ENCODE assay signal across 19 mouse cellular contexts in genomic region chr17:15093523-15093922, GRCm38 (mm10). TPM values are rescaled to one million over a fixed set of nuclear protein-coding genes. Genes with fewer than 3 reads are reported as not detected.
DNase-seq lines count a peak whose midpoint lies in the region; ATAC-seq and TF ChIP-seq lines count a peak whose summit lies in the region.
"Had no signal": no experiment of that assay in that cellular context is flagged by ENCODE, and none has a peak within 500 bp of the region (broad histone marks: within the 10 kb centered on the region; RNA-seq: fewer than 3 reads in every experiment).

No protein-coding gene starts in this region.

- WGBS in lung, embryonic 14.5 days: 23% methylated on average over 3 of the region's 3 CpGs
- 30% methylated on average over 3 of the region's 3 CpGs for WGBS in intestine, embryonic 14.5 days

- no peak overlapping the region for H3K9ac ChIP-seq in lung, embryonic 14.5 days
- H3K9ac ChIP-seq in CH12.LX (ENCODE audit: insufficient read depth, low read depth): no peak overlapping the region
- no peak overlapping the region for H3K9ac ChIP-seq in intestine, embryonic 14.5 days (ENCODE audit: low read length)
- H3K9ac ChIP-seq: heart, embryonic 12.5 days; kidney, embryonic 15.5 days had no signal

- in situ Hi-C loops in CH12.LX (cut with MboI; ENCODE audit: low pct_ligation_motif_present, low pct_unique_long_range_greater_than_20kb, low sequenced_read_pairs): no loop called here

- H3K4me1 ChIP-seq in lung, embryonic 14.5 days (ENCODE audit: insufficient read depth): no peaks in the 10 kb centered on the region
- H3K4me1 ChIP-seq in CH12.LX (ENCODE audit: control insufficient read depth in 1 of 2, insufficient read depth in 2 of 2): peaks cover 3 to 44% of the 10 kb centered on the region in 2 experiments; a peak in 2 of 4 replicates
- peaks cover 6% of the 10 kb centered on the region; the same call in 1 of the 2 replicates for H3K4me1 ChIP-seq in intestine, embryonic 14.5 days (replicated peaks; ENCODE audit: control insufficient read depth, insufficient read depth, low read length)
- H3K4me1 ChIP-seq: heart, embryonic 12.5 days had no signal

- no peaks in the 10 kb centered on the region for H3K36me3 ChIP-seq in lung, embryonic 14.5 days (ENCODE audit: insufficient read depth)
- no peaks in the 10 kb centered on the region for H3K36me3 ChIP-seq in CH12.LX (replicated peaks in 1 of 2; ENCODE audit: control insufficient read depth in 1 of 2, insufficient read depth in 1 of 2, low read length in 1 of 2)
- no peaks in the 10 kb centered on the region for H3K36me3 ChIP-seq in intestine, embryonic 14.5 days (ENCODE audit: control insufficient read depth, insufficient read depth, low read length)
- H3K36me3 ChIP-seq: heart, embryonic 12.5 days; kidney, embryonic 15.5 days had no signal

- H3K9me3 ChIP-seq in lung, embryonic 14.5 days (ENCODE audit: low read depth, low read length): no peaks in the 10 kb centered on the region
- no peaks in the 10 kb centered on the region for H3K9me3 ChIP-seq in CH12.LX (replicated peaks; ENCODE audit: low read length)
- no peaks in the 10 kb centered on the region for H3K9me3 ChIP-seq in intestine, embryonic 14.5 days (ENCODE audit: control insufficient read depth, low read length)
- H3K9me3 ChIP-seq: heart, embryonic 12.5 days; kidney, embryonic 15.5 days had no signal

- no peaks in the 10 kb centered on the region for H3K27me3 ChIP-seq in lung, embryonic 14.5 days (ENCODE audit: insufficient read depth, low read length)
- H3K27me3 ChIP-seq in CH12.LX (replicated peaks): no peaks in the 10 kb centered on the region
- H3K27me3 ChIP-seq in intestine, embryonic 14.5 days (replicated peaks; ENCODE audit: control insufficient read depth, insufficient read depth, low read length): no peaks in the 10 kb centered on the region
- H3K27me3 ChIP-seq: heart, embryonic 12.5 days; kidney, embryonic 15.5 days had no signal

- ATAC-seq in lung, embryonic 14.5 days (ENCODE audit: insufficient read depth): peak; percentile 71
- ATAC-seq in intestine, embryonic 14.5 days (replicated peaks; ENCODE audit: low FRiP score, low TSS enrichment, low read depth): peak; percentile 80
- ATAC-seq: CD4-positive, CD25-positive, alpha-beta regulatory T cell, adult 4 months had no signal

- no peak overlapping the region for H3K4me3 ChIP-seq in lung, embryonic 14.5 days (ENCODE audit: low read depth, low read length)
- no peak overlapping the region for H3K4me3 ChIP-seq in CH12.LX (replicated peaks in 1 of 3; ENCODE audit: low read depth in 2 of 3, low read length in 2 of 3, poor library complexity in 1 of 3)
- no peak overlapping the region for H3K4me3 ChIP-seq in intestine, embryonic 14.5 days (ENCODE audit: low read depth, low read length)
- H3K4me3 ChIP-seq: heart, embryonic 12.5 days; kidney, embryonic 15.5 days had no signal

- TF ChIP-seq POLR2A in CH12.LX (IDR thresholded peaks at IDR 0.05; ENCODE audit: low read depth, low read length): no peak

- H3K27ac ChIP-seq in lung, embryonic 14.5 days (ENCODE audit: low read depth): peak overlapping the region; percentile 22; the same call in 1 of the 2 replicates
- H3K27ac ChIP-seq in CH12.LX (ENCODE audit: insufficient read depth, low read depth): no peak overlapping the region
- H3K27ac ChIP-seq in intestine, embryonic 14.5 days (ENCODE audit: low read depth): no peak overlapping the region
- H3K27ac ChIP-seq: kidney, embryonic 15.5 days had no signal

- TF ChIP-seq CTCF in lung, embryonic 14.5 days (IDR thresholded peaks at IDR 0.05; ENCODE audit: low read depth): no peak
- TF ChIP-seq CTCF in CH12.LX (conservative IDR thresholded peaks at IDR 0.05 in 1 of 2, IDR thresholded peaks at IDR 0.05 in 1 of 2; ENCODE audit: low read depth in 2 of 2, low read length in 2 of 2): no peak

- H3K79me2 ChIP-seq in CH12.LX (replicated peaks; ENCODE audit: control insufficient read depth, extremely low read depth, insufficient read depth, poor library complexity, severe bottlenecking): no peaks in the 10 kb centered on the region

- 0 out of 2 replicates have a peak, but pooled peaks have one; percentile 13 for TF ChIP-seq EP300 in CH12.LX (IDR thresholded peaks at IDR 0.05; ENCODE audit: low read length)

- no peak for TF ChIP-seq RAD21 in CH12.LX (IDR thresholded peaks at IDR 0.05; ENCODE audit: low read depth, low read length)

- no peak overlapping the region for H3K4me2 ChIP-seq in lung, embryonic 14.5 days
- no peak overlapping the region for H3K4me2 ChIP-seq in CH12.LX (ENCODE audit: insufficient read depth, low read depth, poor library complexity, severe bottlenecking)
- H3K4me2 ChIP-seq in intestine, embryonic 14.5 days (ENCODE audit: low read length): no peak overlapping the region
- H3K4me2 ChIP-seq: heart, embryonic 12.5 days; kidney, embryonic 15.5 days; liver, embryonic 11.5 days had no signal

- no peak for DNase-seq in lung, embryonic 14.5 days
- no peak for DNase-seq in lung, postnatal 36 days
- peak; percentile 21 for DNase-seq in A20 (ENCODE audit: low read depth, low spot score)
- DNase-seq in CH12.LX (ENCODE audit: extremely low read depth): peak; percentile 14
- DNase-seq in intestine, embryonic 14.5 days (ENCODE audit: low spot score): no peak
- no peak for DNase-seq in adipocyte (ENCODE audit: low spot score)
- no peak for DNase-seq in liver
- DNase-seq in heart, postnatal 25 days (ENCODE audit: low spot score): no peak
- DNase-seq: adrenal gland, postnatal 36 days; cerebellum, adult 9-11 months; heart, postnatal 36 days; lung, adult 2 months; thymus, adult 2 months had no signal

- dilution Hi-C loops in CH12.LX (cut with MboI; ENCODE audit: extremely low pct_ligation_motif_present, extremely low pct_unique_long_range_greater_than_20kb, low sequenced_read_pairs): no loop called here

- intact Hi-C loops in heart, postnatal 25 days (cut with DNase I): no loop called here

TF ChIP-seq in CH12.LX, 34 proteins besides CTCF, POLR2A, EP300 and RAD21:
- no peak for TF ChIP-seq POLR2AphosphoS2 (IDR thresholded peaks at IDR 0.05; ENCODE audit: low read depth, low read length)
- peak; percentile 87; the same call in 1 of the 2 replicates for TF ChIP-seq TCF12 (IDR thresholded peaks at IDR 0.05; ENCODE audit: low read depth, low read length)
TF ChIP-seq in CH12.LX: peak in this region for 1.

RNA-seq across cellular contexts. Expression of gene Gm3448, which starts 52.2 kb away (rescaled TPM):
- polyA plus RNA-seq in lung, embryonic 14.5 days (2014; fragmentation: Nextera tagmentation; extraction: Ambion mirVana): 1.9 and 3.4 TPM in 2 replicates
- total RNA-seq in CH12.LX (2012; rRNA removed) (3.9 and 4.2 TPM in 2 replicates), CH12.LX (2014; rRNA removed) (3.8 and 4.8 TPM in 2 replicates)
- 1.2 and 2.0 TPM in 2 replicates for polyA plus RNA-seq in CH12.LX (2012; ENCODE audit: insufficient read length, low read depth)
- 3.7 and 3.8 TPM in 2 replicates for polyA plus RNA-seq in intestine, embryonic 14.5 days (2014; fragmentation: Nextera tagmentation; extraction: Ambion mirVana)
- total RNA-seq in heart, postnatal 25 days (2021): 1 to 10 TPM in 1 of 2 experiments, under 1 TPM in 1; 0.96 to 1.3 TPM

RNA-seq across cellular contexts. Expression of gene Tcte3, which starts 52.2 kb away (rescaled TPM):
- polyA plus RNA-seq in lung, embryonic 14.5 days (2014; fragmentation: Nextera tagmentation; extraction: Ambion mirVana): 0.69 TPM in 1 of 2 replicates, not detected in the other
- total RNA-seq in CH12.LX (2012; rRNA removed) (1.9 and 2.9 TPM in 2 replicates), CH12.LX (2014; rRNA removed) (1.00 TPM in 1 of 2 replicates, not detected in the other)
- polyA plus RNA-seq in CH12.LX (2012; ENCODE audit: insufficient read length, low read depth): 4.2 and 5.8 TPM in 2 replicates
- polyA plus RNA-seq in intestine, embryonic 14.5 days (2014; fragmentation: Nextera tagmentation; extraction: Ambion mirVana): 1.1 TPM in 1 of 2 replicates, not detected in the other
- not detected for total RNA-seq in heart, postnatal 25 days (2021)
- total RNA-seq: heart, postnatal 36 days; left cerebral cortex, postnatal 10 days had no signal
- polyA plus RNA-seq: kidney, embryonic 15.5 days; large intestine, adult 2 months; thymus, adult 2 months had no signal

RNA-seq across cellular contexts. Expression of gene Ermard, which starts 52.5 kb away (rescaled TPM):
- polyA plus RNA-seq in lung, embryonic 14.5 days (2014; fragmentation: Nextera tagmentation; extraction: Ambion mirVana): 70.4 and 78.9 TPM in 2 replicates
- total RNA-seq in CH12.LX (2012; rRNA removed): 37.1 and 38.8 TPM in 2 replicates
- total RNA-seq in CH12.LX (2014; rRNA removed): 32.0 and 45.6 TPM in 2 replicates
- 39.5 and 45.6 TPM in 2 replicates for polyA plus RNA-seq in CH12.LX (2012; ENCODE audit: insufficient read length, low read depth)
- 61.9 and 75.4 TPM in 2 replicates for polyA plus RNA-seq in intestine, embryonic 14.5 days (2014; fragmentation: Nextera tagmentation; extraction: Ambion mirVana)
- total RNA-seq in heart, postnatal 25 days (2021): 10 to 100 TPM; 20.9 to 21.2 TPM

Comparison
In these comparisons a context has a peak if more than half of its experiments do, and no peak if none do; other contexts are left out.
1. DNase-seq: peak in A20 (single experiment) and CH12.LX (single experiment); none in lung, embryonic 14.5 days (single experiment), lung, postnatal 36 days (single experiment), intestine, embryonic 14.5 days (single experiment), adipocyte (single experiment), liver (single experiment) and heart, postnatal 25 days (single experiment).